Mouse (Mus musculus) testis, adult 2 months (tissue): ENCODE measurements at regions not wholly inside any gene's neighbourhood (a gene's known extent, or its start where the extent isn't known, plus 50 kb on each side); places are given as distances from the start of the nearest gene placed in this dataset.

ENCODE experiments used
- CTCF ChIP-seq: fragments of 200-500 bp; IDR thresholded peaks from 2 replicates; pipeline ENCODE4 v1.5.1; 2012; ENCODE audit warnings: low read depth, mild to moderate bottlenecking, inconsistent platforms, low read length, moderate library complexity; ENCODE audit not compliant: control insufficient read depth, insufficient read depth, insufficient replicate concordance
- POLR2A ChIP-seq: fragments of 200-500 bp; IDR thresholded peaks from 2 replicates; pipeline ENCODE4 v1.6.1; 2012; ENCODE audit warnings: low read depth, mild to moderate bottlenecking, inconsistent platforms, low read length, moderate library complexity; ENCODE audit not compliant: control insufficient read depth

GRCm38 (mm10) chr7:36973654-36974320, 275.9 kb downstream of the Tshz3 start:
- TF ChIP-seq CTCF (no peak), POLR2A (no peak)
